Comparison of ENCODE assay signal across 8 mouse cellular contexts in genomic region chr2:6720753-6721459, GRCm38 (mm10).
DNase-seq lines count a peak whose midpoint lies in the region; ATAC-seq and TF ChIP-seq lines count a peak whose summit lies in the region.

No protein-coding gene starts in this region.

- 6% methylated on average over 11 of the region's 11 CpGs for WGBS in spleen, adult 2 months
- WGBS in intestine, embryonic 16.5 days, result 22% methylated on average over 11 of the region's 11 CpGs
- 45% methylated on average over 11 of the region's 11 CpGs for whole genome bisulfite sequencing in lung, postnatal 0 days

- intact Hi-C loops in gastrocnemius, adult 2 months (cut with DNase I), result no loop called here

- peak overlapping the region; percentile 60 for H3K4me2 ChIP-seq in intestine, embryonic 16.5 days (ENCODE audit: low read depth, low read length)
- peak overlapping the region; percentile 46 for H3K4me2 ChIP-seq in lung, postnatal 0 days (replicated peaks; ENCODE audit: low read depth, low read length)

- no peaks in the 10 kb centered on the region for H3K9me3 ChIP-seq in intestine, embryonic 16.5 days (ENCODE audit: control insufficient read depth, low read length)
- no peaks in the 10 kb centered on the region for H3K9me3 ChIP-seq in lung, postnatal 0 days (ENCODE audit: low read length)

- no peaks in the 10 kb centered on the region for H3K27me3 ChIP-seq in spleen, adult 2 months (ENCODE audit: control insufficient read depth, insufficient read depth, low read length)
- H3K27me3 ChIP-seq in intestine, embryonic 16.5 days (replicated peaks; ENCODE audit: control insufficient read depth, insufficient read depth, low read length), result no peaks in the 10 kb centered on the region
- H3K27me3 ChIP-seq in lung, postnatal 0 days (replicated peaks; ENCODE audit: insufficient read depth, low read length), result no peaks in the 10 kb centered on the region

- DNase-seq in spleen, adult 2 months (ENCODE audit: low read depth in 1 of 2, low spot score in 2 of 2), result peak; percentile 38 to 49
- DNase-seq in spleen, postnatal 14 days (ENCODE audit: low spot score in 2 of 2), result no peak
- peak; percentile 70 for DNase-seq in cerebellum, adult 9-11 months
- peak; percentile 77 for DNase-seq in gastrocnemius, adult 2 months
- DNase-seq in lung, postnatal 0 days (ENCODE audit: low spot score), result peak; percentile 43
- DNase-seq in right cerebral cortex, postnatal 14 days, result peak; percentile 42
- no peak for DNase-seq in layer of hippocampus, postnatal 14 days (ENCODE audit: low spot score in 2 of 2)

- TF ChIP-seq CTCF in spleen, adult 2 months (IDR thresholded peaks at IDR 0.05; ENCODE audit: extremely low read depth, insufficient read depth, insufficient read length, insufficient replicate concordance), result no peak
- TF ChIP-seq CTCF in gastrocnemius, adult 2 months (IDR thresholded peaks at IDR 0.05), result no peak
- no peak for TF ChIP-seq CTCF in lung, postnatal 0 days (IDR thresholded peaks at IDR 0.05)

- TF ChIP-seq EP300 in lung, postnatal 0 days (IDR thresholded peaks at IDR 0.05), result no peak

- H3K36me3 ChIP-seq in spleen, adult 2 months (ENCODE audit: control insufficient read depth, insufficient read depth, low read length), result no peaks in the 10 kb centered on the region
- no peaks in the 10 kb centered on the region for H3K36me3 ChIP-seq in intestine, embryonic 16.5 days (ENCODE audit: control insufficient read depth, insufficient read depth, low read length)
- no peaks in the 10 kb centered on the region for H3K36me3 ChIP-seq in lung, postnatal 0 days (ENCODE audit: insufficient read depth, low read length)

- TF ChIP-seq POLR2A in spleen, adult 2 months (IDR thresholded peaks at IDR 0.05; ENCODE audit: low read depth, low read length), result peak; percentile 13; the same call in 1 of the 2 replicates

- peak overlapping the region; percentile 97 for H3K27ac ChIP-seq in spleen, adult 2 months (ENCODE audit: insufficient read depth, low read length)
- H3K27ac ChIP-seq in gastrocnemius, adult 2 months, result peak overlapping the region; percentile 65
- peak overlapping the region; percentile 2; the same call in 1 of the 2 replicates for H3K27ac ChIP-seq in intestine, embryonic 16.5 days (ENCODE audit: low read length)
- no peak overlapping the region for H3K27ac ChIP-seq in lung, postnatal 0 days (ENCODE audit: low read length)

- peaks cover 27% of the 10 kb centered on the region for H3K4me1 ChIP-seq in spleen, adult 2 months (ENCODE audit: control insufficient read depth, insufficient read depth, insufficient read length)
- peaks cover 15% of the 10 kb centered on the region for H3K4me1 ChIP-seq in intestine, embryonic 16.5 days (ENCODE audit: control insufficient read depth, insufficient read depth, low read length)
- no peaks in the 10 kb centered on the region; the same call in 1 of the 2 replicates for H3K4me1 ChIP-seq in lung, postnatal 0 days (ENCODE audit: insufficient read depth, low read depth, low read length)

- ATAC-seq in intestine, embryonic 16.5 days, result peak; percentile 94
- ATAC-seq in lung, postnatal 0 days, result peak; percentile 40

- peak overlapping the region; percentile 80 for H3K4me3 ChIP-seq in spleen, adult 2 months (ENCODE audit: extremely low read depth, insufficient read depth, insufficient read length)
- peak overlapping the region; percentile 65 for H3K4me3 ChIP-seq in gastrocnemius, adult 2 months
- peak overlapping the region; percentile 42 for H3K4me3 ChIP-seq in intestine, embryonic 16.5 days (ENCODE audit: low read length)
- peak overlapping the region; percentile 10; the same call in 1 of the 2 replicates for H3K4me3 ChIP-seq in lung, postnatal 0 days (ENCODE audit: low read depth, low read length)

- peak overlapping the region; percentile 50; the same call in 1 of the 2 replicates for H3K9ac ChIP-seq in intestine, embryonic 16.5 days (ENCODE audit: low read depth, low read length)
- peak overlapping the region; percentile 12; the same call in 1 of the 2 replicates for H3K9ac ChIP-seq in lung, postnatal 0 days (replicated peaks; ENCODE audit: low read depth)

Comparison
In these comparisons a context has a peak if more than half of its experiments do, and no peak if none do; other contexts are left out.
1. DNase-seq: peak in spleen, adult 2 months (2 of 2), cerebellum, adult 9-11 months (single experiment), gastrocnemius, adult 2 months (single experiment), lung, postnatal 0 days (single experiment) and right cerebral cortex, postnatal 14 days (single experiment); none in spleen, postnatal 14 days (0 of 2) and layer of hippocampus, postnatal 14 days (0 of 2).
2. H3K4me3 ChIP-seq: peak in every context shown above with its lines; median percentile 80 in spleen, adult 2 months; 65 in gastrocnemius, adult 2 months; 42 in intestine, embryonic 16.5 days; 10 in lung, postnatal 0 days.